Mouse (Mus musculus) liver, embryonic 14.5 days (tissue): ENCODE results near the gene Robo1. TPM values are rescaled to one million over a fixed set of nuclear protein-coding genes. Genes with fewer than 3 reads are reported as not detected.

Source experiments
- ATAC-seq: fragments of 200-750 bp; cut with Nextera tagmentation; 2 replicates; pipeline ENCODE4 v1.8.0; 2017; ENCODE audit warnings: moderate number of reproducible peaks, mild to moderate bottlenecking, moderate library complexity; ENCODE audit not compliant: insufficient read depth
- DNase-seq, 3 experiments: peaks; one replicate each; pipeline ENCODE4 v3.0.0-alpha.2; 2012 to 2013; ENCODE audit warnings: low read depth in 3 of 3, low spot score in 3 of 3
- H3K27ac ChIP-seq: fragments of 300-500 bp; sonication (generic); 2 replicates; pipeline ENCODE4 v1.5.1; 2014; ENCODE audit warnings: moderate library complexity, mild to moderate bottlenecking, control low read depth, inconsistent platforms
- H3K27me3 ChIP-seq: fragments of 300-500 bp; sonication (generic); 2 replicates; pipeline ENCODE4 v1.6.1; 2014; ENCODE audit warnings: mild to moderate bottlenecking, low read length, moderate library complexity; ENCODE audit not compliant: control insufficient read depth, insufficient read depth
- H3K36me3 ChIP-seq: fragments of 300-500 bp; sonication (generic); replicated peaks from 2 replicates; pipeline ENCODE4 v1.6.1; 2014; ENCODE audit warnings: low read depth; ENCODE audit not compliant: control insufficient read depth, insufficient read depth
- H3K4me1 ChIP-seq, 2 experiments: fragments of 200-500 bp in 1 of 2; fragments of 300-500 bp in 1 of 2; sonication (generic) in 1 of 2; replicated peaks; 2 replicates each; pipeline ENCODE4 v1.6.1; 2012 to 2014; ENCODE audit warnings: antibody characterized with exemption in 1 of 2, inconsistent platforms in 1 of 2, low read length in 1 of 2; ENCODE audit not compliant: control insufficient read depth in 2 of 2, insufficient read depth in 2 of 2
- H3K4me2 ChIP-seq: fragments of 300-500 bp; sonication (generic); 2 replicates; pipeline ENCODE4 v1.6.1; 2014; ENCODE audit warnings: low read depth, mild to moderate bottlenecking, control low read depth, moderate library complexity
- H3K4me3 ChIP-seq, 2 experiments: fragments of 200-500 bp in 1 of 2; fragments of 300-500 bp in 1 of 2; sonication (generic) in 1 of 2; 2 replicates each; pipeline ENCODE4 v1.5.1; 2012 to 2014; ENCODE audit warnings: low read depth in 2 of 2, low read length in 2 of 2, mild to moderate bottlenecking in 2 of 2, control low read depth in 1 of 2, inconsistent platforms in 1 of 2, moderate library complexity in 1 of 2; ENCODE audit not compliant: insufficient read depth in 1 of 2
- H3K9ac ChIP-seq: fragments of 300-500 bp; sonication (generic); replicated peaks from 2 replicates; pipeline ENCODE4 v1.6.1; 2014; ENCODE audit warnings: mild to moderate bottlenecking, control low read depth, moderate library complexity
- H3K9me3 ChIP-seq: fragments of 300-500 bp; sonication (generic); 2 replicates; pipeline ENCODE4 v1.6.1; 2016; ENCODE audit warnings: low read length, mixed read lengths; ENCODE audit not compliant: control insufficient read depth
- CTCF ChIP-seq: IDR thresholded peaks from 2 replicates; pipeline ENCODE4 v1.5.1; 2016; ENCODE audit warnings: antibody characterized with exemption, low read depth, control low read depth
- EP300 ChIP-seq: IDR thresholded peaks from 2 replicates; pipeline ENCODE4 v1.6.1; 2016; ENCODE audit warnings: antibody characterized with exemption, low read depth
- WGBS: fragments of 180-500 bp; shearing (Covaris S2); extraction: QIAGEN DNeasy Blood & Tissue Kit; methylation state at CpG from one replicate; pipeline ENCODE4 v1.1.7; 2014; ENCODE audit not compliant: insufficient replicate concordance; 5-methylcytosine and 5-hydroxymethylcytosine counted together
- polyA plus RNA-seq, 2 experiments: library from polyadenylated mRNA; depleted of rRNA in 1 of 2; stranded (reverse) in 1 of 2; unstranded in 1 of 2; fragments of >200 nt; fragmentation: Nextera tagmentation in 1 of 2; extraction: Ambion mirVana in 1 of 2; gene quantifications; 2 replicates each; pipeline versions ENCODE4 v1.2.1 to v1.2.3; 2012 to 2014

Gene Robo1
- polyA plus RNA-seq, 2 experiments, result 3.1 to 3.4 TPM

DNA sequence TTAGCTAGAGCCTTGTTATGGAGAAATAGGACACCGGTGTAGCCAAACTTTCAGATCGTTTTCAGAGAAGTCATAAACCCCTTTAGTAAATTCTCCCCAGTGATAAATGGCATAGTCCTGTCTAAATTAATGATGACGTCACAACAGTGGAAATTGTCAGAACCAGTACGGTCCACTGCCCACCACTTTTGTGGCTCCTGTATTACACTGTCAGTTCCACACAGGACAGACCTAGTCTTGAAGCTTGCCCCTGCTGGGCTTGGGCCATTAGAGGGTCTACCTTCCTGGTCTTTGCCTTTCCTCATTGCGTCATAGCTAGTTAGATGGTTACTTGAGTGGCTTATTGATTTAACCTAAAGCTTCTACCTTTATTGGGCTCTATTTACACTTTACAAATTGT, 369.1 kb downstream of the Robo1 start:
- WGBS, result 66% methylated on average over 5 of the region's 5 CpGs
- TF ChIP-seq CTCF, result no peak
- TF ChIP-seq EP300, result no peak
- H3K4me1 ChIP-seq, result peaks cover 0 to 7% of the 10 kb centered on the region in 2 experiments; a peak in 3 of 4 replicates
- H3K4me3 ChIP-seq, result no peak overlapping the region
- H3K9ac ChIP-seq, result no peak overlapping the region
- no peak for ATAC-seq
- H3K27me3 ChIP-seq, result no peaks in the 10 kb centered on the region
- H3K27ac ChIP-seq, result no peak overlapping the region
- no peaks in the 10 kb centered on the region for H3K36me3 ChIP-seq
- DNase-seq, result no peak
- H3K9me3 ChIP-seq, result no peaks in the 10 kb centered on the region
- no peak overlapping the region for H3K4me2 ChIP-seq

GRCm38 (mm10) chr16:72678450-72678849, 370.3 kb downstream of the Robo1 start:
- ATAC-seq (no peak), DNase-seq (no peak)
- Histone ChIP-seq H3K4me1 (peaks cover 0 to 7% of the 10 kb centered on the region in 2 experiments; a peak in 3 of 4 replicates), H3K4me3 (no peak overlapping the region), H3K36me3 (no peaks in the 10 kb centered on the region), H3K4me2 (no peak overlapping the region), H3K27ac (no peak overlapping the region), H3K27me3 (no peaks in the 10 kb centered on the region), H3K9me3 (no peaks in the 10 kb centered on the region), H3K9ac (no peak overlapping the region)
- WGBS, result 63% methylated on average over 13 of the region's 13 CpGs
- no peak for TF ChIP-seq CTCF
- TF ChIP-seq EP300, result no peak

DNA sequence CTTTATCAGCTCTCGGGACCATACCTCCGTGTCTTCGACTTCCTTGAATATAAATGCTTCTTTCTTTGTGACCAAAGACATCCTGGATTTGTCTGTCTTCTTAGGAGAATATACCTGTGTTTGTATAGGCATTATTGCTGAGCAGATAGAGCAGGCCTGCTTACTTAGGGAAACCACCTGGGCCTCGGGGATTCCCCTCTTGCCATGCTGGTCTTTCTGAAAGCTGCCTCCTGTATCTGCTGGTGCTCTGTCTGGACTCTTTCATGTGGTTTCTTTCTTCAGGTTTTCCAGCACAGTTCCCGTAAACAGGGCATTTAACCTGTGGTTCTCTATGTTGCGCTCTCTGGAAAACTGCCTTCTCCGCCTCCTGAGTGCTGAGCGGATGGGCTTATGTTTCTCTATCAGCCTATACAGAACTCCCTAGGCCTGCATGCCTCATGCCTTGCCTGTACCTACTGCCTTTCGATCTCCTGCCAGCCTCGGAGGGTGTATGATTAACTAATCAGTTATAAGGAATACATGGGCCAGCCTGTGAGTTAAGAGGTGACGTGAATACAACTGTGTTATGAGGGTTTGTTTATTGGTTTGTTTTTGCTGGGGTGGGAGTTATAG, 370.9 kb downstream of the Robo1 start:
- H3K9me3 ChIP-seq, result no peaks in the 10 kb centered on the region
- 62% methylated on average over 11 of the region's 11 CpGs for WGBS
- H3K4me3 ChIP-seq, result no peak overlapping the region
- ATAC-seq (no peak), DNase-seq (no peak)
- no peak overlapping the region for H3K9ac ChIP-seq
- TF ChIP-seq CTCF, result no peak
- no peaks in the 10 kb centered on the region for H3K27me3 ChIP-seq
- no peak overlapping the region for H3K4me2 ChIP-seq
- no peaks in the 10 kb centered on the region for H3K36me3 ChIP-seq
- H3K27ac ChIP-seq, result no peak overlapping the region
- peaks cover 0 to 7% of the 10 kb centered on the region in 2 experiments; a peak in 3 of 4 replicates for H3K4me1 ChIP-seq

GRCm38 (mm10) chr16:72685604-72686479, 377.7 kb downstream of the Robo1 start:
- no peaks in the 10 kb centered on the region for H3K9me3 ChIP-seq
- H3K27ac ChIP-seq, result no peak overlapping the region
- H3K36me3 ChIP-seq, result no peaks in the 10 kb centered on the region
- H3K4me2 ChIP-seq, result no peak overlapping the region
- no peak for DNase-seq
- H3K27me3 ChIP-seq, result no peaks in the 10 kb centered on the region
- no peak for TF ChIP-seq EP300
- TF ChIP-seq CTCF, result no peak
- H3K9ac ChIP-seq, result no peak overlapping the region
- no peak for ATAC-seq
- H3K4me3 ChIP-seq, result no peak overlapping the region
- H3K4me1 ChIP-seq, result peaks cover 0 to 14% of the 10 kb centered on the region in 2 experiments; a peak in 2 of 4 replicates
- 50% methylated on average over 6 of the region's 6 CpGs for WGBS

DNA sequence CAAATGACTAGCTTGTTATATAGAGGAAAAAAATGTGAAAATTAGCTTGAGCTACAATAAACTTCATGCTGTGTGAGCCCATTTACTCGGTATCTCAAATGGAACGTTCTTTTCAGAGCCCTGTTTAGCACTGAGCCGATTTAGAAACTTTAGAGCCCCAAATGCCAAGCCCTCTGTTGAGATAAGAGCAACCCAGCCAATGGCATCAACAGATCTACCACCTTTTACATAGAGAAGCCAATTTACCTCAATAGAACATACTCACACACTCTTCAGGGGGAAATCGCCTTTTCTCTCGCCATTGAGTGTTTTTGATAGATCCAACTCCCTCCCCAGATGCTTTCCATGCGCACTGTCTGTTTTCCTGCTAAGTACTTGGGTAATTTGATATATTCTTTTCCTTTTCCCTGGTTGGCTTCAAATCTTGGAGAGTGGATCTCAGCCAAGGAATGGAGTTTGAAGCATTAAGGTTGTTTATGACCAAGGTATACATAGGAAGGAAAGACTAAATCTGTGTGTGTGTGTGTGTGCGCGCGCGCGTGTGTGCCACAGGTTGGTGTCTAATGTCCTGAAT, 378.5 kb downstream of the Robo1 start:
- no peaks in the 10 kb centered on the region for H3K27me3 ChIP-seq
- no peak overlapping the region for H3K4me2 ChIP-seq
- TF ChIP-seq CTCF (no peak), EP300 (no peak)
- ATAC-seq (no peak), DNase-seq (no peak)
- 68% methylated on average over 11 of the region's 11 CpGs for WGBS
- no peaks in the 10 kb centered on the region for H3K36me3 ChIP-seq
- no peak overlapping the region for H3K27ac ChIP-seq
- peaks cover 0 to 14% of the 10 kb centered on the region in 2 experiments; a peak in 2 of 4 replicates for H3K4me1 ChIP-seq
- H3K9ac ChIP-seq, result no peak overlapping the region
- H3K4me3 ChIP-seq, result no peak overlapping the region
- no peaks in the 10 kb centered on the region for H3K9me3 ChIP-seq
